Mouse (Mus musculus) naive thymus-derived CD4-positive, alpha-beta T cell, adult 5 months (primary cell): ENCODE results near the gene Hbb-y. TPM values are rescaled to one million over a fixed set of nuclear protein-coding genes. Genes with fewer than 3 reads are reported as not detected.

Experiments
- polyA plus RNA-seq: library from polyadenylated mRNA; unstranded; fragments of 100-300 nt; shearing (Covaris generic); gene quantifications from one replicate; pipeline ENCODE4 v1.2.1, GENCODE M21; 2017

The Hbb-y gene
- not detected for polyA plus RNA-seq

GRCm38 (mm10) chr7:103853090-103853489 is at the start of gene Hbb-y:
Gene Hbb-y, minus strand, starts transcription at chr7:103853216.

GRCm38 (mm10) chr7:103894385-103894784 is 41.4 kb upstream of the Hbb-y start, which contains the start of gene Olfr64:
Gene Olfr64, minus strand, starts transcription at chr7:103894485.

DNA sequence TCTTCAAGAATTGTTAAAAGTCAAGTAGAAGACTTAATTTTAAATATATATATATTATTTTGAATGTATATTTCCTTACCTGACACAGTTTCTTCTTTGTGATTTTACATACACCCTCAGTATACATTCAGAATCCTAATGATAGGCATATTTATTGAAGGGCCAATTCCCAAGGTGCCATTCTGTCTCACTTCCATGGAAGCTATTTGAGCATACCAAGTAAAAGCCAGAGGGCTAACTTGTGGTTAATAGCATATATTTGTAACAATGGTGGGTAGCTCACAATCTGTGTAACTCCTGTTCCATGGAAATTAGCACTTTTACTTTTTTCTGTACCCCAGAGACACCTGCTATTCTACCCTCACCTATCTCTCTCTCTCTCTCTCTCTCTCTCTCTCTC is 33.1 kb upstream of the Hbb-y start, which contains the start of gene Olfr66:
TSS of gene Olfr66 (minus strand) at position 101 of the 400 bp plus-strand sequence.

GRCm38 (mm10) chr7:103843034-103843433 is 10.0 kb downstream of the Hbb-y start, which contains the start of gene Hbb-bh1:
Gene Hbb-bh1, minus strand, starts transcription at chr7:103843164.

GRCm38 (mm10) chr7:103840268-103840667 is 12.7 kb downstream of the Hbb-y start, which contains the start of gene Hbb-bh2:
Gene Hbb-bh2, minus strand, starts transcription at chr7:103840520.

DNA sequence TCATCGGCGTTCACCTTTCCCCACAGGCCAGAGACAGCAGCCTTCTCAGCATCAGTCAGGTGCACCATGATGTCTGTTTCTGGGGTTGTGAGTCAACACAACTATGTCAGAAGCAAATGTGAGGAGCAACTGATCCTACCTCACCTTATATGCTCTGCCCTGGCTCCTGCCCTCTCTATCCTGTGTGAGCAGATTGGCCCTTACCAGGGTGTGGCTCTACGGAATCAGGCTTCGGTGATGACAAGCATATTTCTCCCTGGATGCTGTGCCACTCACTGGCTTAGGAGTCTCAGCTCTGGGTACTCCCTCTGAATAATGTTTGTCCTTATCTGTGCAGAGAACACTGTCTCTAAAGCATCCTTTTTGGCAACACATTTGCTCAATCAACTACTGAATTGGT is 25.2 kb downstream of the Hbb-y start, which contains the start of gene Hbb-bs:
TSS of gene Hbb-bs (minus strand) at position 289 of the 400 bp plus-strand sequence.

GRCm38 (mm10) chr7:103813766-103814165 is 39.2 kb downstream of the Hbb-y start, which contains the start of gene Hbb-bt:
Gene Hbb-bt, minus strand, starts transcription at chr7:103813996.

Other genes with a start within 250 kb of the Hbb-y start
- gene Olfr620, start 240.7 kb downstream of the Hbb-y start, polyA plus RNA-seq: 0.25 TPM
- gene Olfr622, start 210.5 kb downstream of the Hbb-y start, polyA plus RNA-seq: not detected
- not detected for gene Olfr623, start 189.5 kb downstream of the Hbb-y start, polyA plus RNA-seq
- gene Olfr624, start 182.0 kb downstream of the Hbb-y start, polyA plus RNA-seq: 0.06 TPM
- not detected for gene Olfr625-ps1, start 170.5 kb downstream of the Hbb-y start, polyA plus RNA-seq
- gene Olfr243, start 138.5 kb downstream of the Hbb-y start, polyA plus RNA-seq: not detected
- not detected for gene Olfr628, start 122.8 kb downstream of the Hbb-y start, polyA plus RNA-seq
- gene Olfr629, start 108.3 kb downstream of the Hbb-y start, polyA plus RNA-seq: not detected
- gene Olfr630, start 95.9 kb downstream of the Hbb-y start, polyA plus RNA-seq: not detected
- not detected for gene Olfr69, start 81.6 kb downstream of the Hbb-y start, polyA plus RNA-seq
- gene Olfr68, start 73.5 kb downstream of the Hbb-y start, polyA plus RNA-seq: not detected
- gene Olfr67, start 61.4 kb downstream of the Hbb-y start, polyA plus RNA-seq: not detected
- gene Hbb-bt, start 39.2 kb downstream of the Hbb-y start, polyA plus RNA-seq: not detected
- 1.2 TPM for gene Hbb-bs, start 25.1 kb downstream of the Hbb-y start, polyA plus RNA-seq
- gene Hbb-bh2, start 12.7 kb downstream of the Hbb-y start, polyA plus RNA-seq: not detected
- gene Hbb-bh1, start 10.1 kb downstream of the Hbb-y start, polyA plus RNA-seq: not detected
- not detected for gene Olfr66, start 33.0 kb upstream of the Hbb-y start, polyA plus RNA-seq
- not detected for gene Olfr64, start 41.3 kb upstream of the Hbb-y start, polyA plus RNA-seq
- not detected for gene Olfr65, start 50.3 kb upstream of the Hbb-y start, polyA plus RNA-seq
- not detected for gene Olfr631, start 75.6 kb upstream of the Hbb-y start, polyA plus RNA-seq
- gene Olfr632, start 81.1 kb upstream of the Hbb-y start, polyA plus RNA-seq: not detected
- not detected for gene Olfr633, start 91.2 kb upstream of the Hbb-y start, polyA plus RNA-seq
- gene Olfr635, start 117.9 kb upstream of the Hbb-y start, polyA plus RNA-seq: 0.04 TPM
- gene Olfr638, start 145.5 kb upstream of the Hbb-y start, polyA plus RNA-seq: not detected
- 0.05 TPM for gene Olfr639, start 164.1 kb upstream of the Hbb-y start, polyA plus RNA-seq
- gene Olfr640, start 172.4 kb upstream of the Hbb-y start, polyA plus RNA-seq: not detected
- not detected for gene Olfr641, start 182.2 kb upstream of the Hbb-y start, polyA plus RNA-seq
- not detected for gene Olfr642, start 199.4 kb upstream of the Hbb-y start, polyA plus RNA-seq
- gene 4930516K23Rik, start 208.2 kb upstream of the Hbb-y start, polyA plus RNA-seq: not detected
- gene Olfr644, start 218.7 kb upstream of the Hbb-y start, polyA plus RNA-seq: not detected
- gene Olfr645, start 232.2 kb upstream of the Hbb-y start, polyA plus RNA-seq: not detected